Mouse (Mus musculus): Measurements from ENCODE around the gene Gm12258. TPM values are rescaled to one million over a fixed set of nuclear protein-coding genes. Genes with fewer than 3 reads are reported as not detected.

The Gm12258 gene
- polyA plus RNA-seq, 1 experiment from 2014 or later: 21.3 TPM

DNA sequence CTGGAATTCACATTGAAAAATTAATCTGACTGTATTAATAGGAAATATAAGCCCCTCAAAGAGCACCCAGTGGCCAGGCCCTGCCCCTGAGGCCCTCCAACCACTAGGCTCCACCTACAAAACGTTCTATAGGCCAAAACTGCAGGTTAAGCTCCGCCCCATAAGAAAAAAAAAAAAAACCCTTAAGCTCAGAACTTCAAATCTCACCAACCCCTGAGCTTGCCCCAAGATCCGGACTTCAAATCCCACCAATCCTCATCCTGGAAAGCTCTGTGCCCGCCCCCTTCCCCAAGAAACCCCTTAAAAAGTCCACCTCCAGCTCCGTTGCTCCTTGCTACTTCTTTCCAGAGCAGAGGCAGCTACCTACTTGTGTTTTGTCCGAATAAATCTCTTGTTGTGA is 57.9 kb downstream of the Gm12258 start:
- Histone ChIP-seq H3K27ac (no peak overlapping the region), H3K36me3 (peaks cover 17% of the 10 kb centered on the region), H3K4me3 (no peak overlapping the region), H3K9me3 (no peaks in the 10 kb centered on the region), H3K4me2 (no peak overlapping the region), H3K9ac (no peak overlapping the region), H3K4me1 (replicated peaks) (peaks cover 18% of the 10 kb centered on the region), H3K27me3 (no peaks in the 10 kb centered on the region)
- WGBS: 47% methylated on average over 6 of the region's 6 CpGs
- no peak for ATAC-seq (ENCODE audit: low FRiP score)

Other genes with a start within 250 kb of the Gm12258 start
- gene 2210407C18Rik, start 231.1 kb upstream of the Gm12258 start, polyA plus RNA-seq (2015; fragmentation: Nextera tagmentation; extraction: Ambion mirVana): not detected in 2 replicates
- not detected in 2 replicates for gene Olfr323, start 216.7 kb upstream of the Gm12258 start, polyA plus RNA-seq (2015; fragmentation: Nextera tagmentation; extraction: Ambion mirVana)
- 0.14 and 0.19 TPM in 2 replicates for gene Trim58, start 206.7 kb upstream of the Gm12258 start, polyA plus RNA-seq (2015; fragmentation: Nextera tagmentation; extraction: Ambion mirVana)
- not detected in 2 replicates for gene Olfr322, start 188.4 kb upstream of the Gm12258 start, polyA plus RNA-seq (2015; fragmentation: Nextera tagmentation; extraction: Ambion mirVana)
- not detected in 2 replicates for gene Olfr320, start 166.1 kb upstream of the Gm12258 start, polyA plus RNA-seq (2015; fragmentation: Nextera tagmentation; extraction: Ambion mirVana)
- gene Olfr319, start 148.0 kb upstream of the Gm12258 start, polyA plus RNA-seq (2015; fragmentation: Nextera tagmentation; extraction: Ambion mirVana): not detected in 2 replicates
- not detected in 2 replicates for gene Olfr318, start 123.1 kb upstream of the Gm12258 start, polyA plus RNA-seq (2015; fragmentation: Nextera tagmentation; extraction: Ambion mirVana)
- 0.14 and 0.23 TPM in 2 replicates for gene Olfr317, start 107.9 kb upstream of the Gm12258 start, polyA plus RNA-seq (2015; fragmentation: Nextera tagmentation; extraction: Ambion mirVana)
- not detected in 2 replicates for gene Olfr316, start 94.4 kb upstream of the Gm12258 start, polyA plus RNA-seq (2015; fragmentation: Nextera tagmentation; extraction: Ambion mirVana)
- not detected in 2 replicates for gene Olfr315, start 74.0 kb upstream of the Gm12258 start, polyA plus RNA-seq (2015; fragmentation: Nextera tagmentation; extraction: Ambion mirVana)
- gene Olfr314, start 64.2 kb upstream of the Gm12258 start, polyA plus RNA-seq (2015; fragmentation: Nextera tagmentation; extraction: Ambion mirVana): not detected in 2 replicates
- 9.2 and 10.8 TPM in 2 replicates for gene Fam183b, start 45.2 kb upstream of the Gm12258 start, polyA plus RNA-seq (2015; fragmentation: Nextera tagmentation; extraction: Ambion mirVana)
- not detected in 2 replicates for gene Olfr313, start 32.2 kb upstream of the Gm12258 start, polyA plus RNA-seq (2015; fragmentation: Nextera tagmentation; extraction: Ambion mirVana)
- not detected in 2 replicates for gene Olfr312, start 17.9 kb upstream of the Gm12258 start, polyA plus RNA-seq (2015; fragmentation: Nextera tagmentation; extraction: Ambion mirVana)
- gene Olfr311, start 7.9 kb upstream of the Gm12258 start, polyA plus RNA-seq (2015; fragmentation: Nextera tagmentation; extraction: Ambion mirVana): not detected in 2 replicates
- 11.5 and 12.9 TPM in 2 replicates for gene 2810021J22Rik, start 20.1 kb downstream of the Gm12258 start, polyA plus RNA-seq (2015; fragmentation: Nextera tagmentation; extraction: Ambion mirVana)
- 5.0 and 5.7 TPM in 2 replicates for gene Zfp39, start 57.1 kb downstream of the Gm12258 start, polyA plus RNA-seq (2015; fragmentation: Nextera tagmentation; extraction: Ambion mirVana)
- not detected in 2 replicates for gene Btnl10, start 70.8 kb downstream of the Gm12258 start, polyA plus RNA-seq (2015; fragmentation: Nextera tagmentation; extraction: Ambion mirVana)
- 522 and 540 TPM in 2 replicates for gene Rnf187, start 91.8 kb downstream of the Gm12258 start, polyA plus RNA-seq (2015; fragmentation: Nextera tagmentation; extraction: Ambion mirVana)
- 285 and 298 TPM in 2 replicates for gene Hist3h2ba, start 101.8 kb downstream of the Gm12258 start, polyA plus RNA-seq (2015; fragmentation: Nextera tagmentation; extraction: Ambion mirVana)
- gene Hist3h2a, start 107.5 kb downstream of the Gm12258 start, polyA plus RNA-seq (2015; fragmentation: Nextera tagmentation; extraction: Ambion mirVana): 138 and 142 TPM in 2 replicates
- 1.6 TPM in 2 replicates for gene Trim17, start 107.5 kb downstream of the Gm12258 start, polyA plus RNA-seq (2015; fragmentation: Nextera tagmentation; extraction: Ambion mirVana)
- 20.8 and 21.8 TPM in 2 replicates for gene Trim11, start 130.9 kb downstream of the Gm12258 start, polyA plus RNA-seq (2015; fragmentation: Nextera tagmentation; extraction: Ambion mirVana)

Data from hindbrain, embryonic 13.5 days (tissue).